Mouse (Mus musculus) c-Kit-positive CD71-positive TER-119-negative erythroid progenitor cells, embryonic 14.5 days (primary cell): Measurements from ENCODE around the gene Nrl.
A peak's percentile ranks its signal among the peaks of the same experiment; 100 is the strongest.

Experiments used
- DNase-seq: peaks from one replicate; pipeline ENCODE4 v3.0.0-alpha.2; 2013; ENCODE audit warnings: low read depth

Nrl gene

GRCm38 (mm10) chr14:55527940-55528339 is 3.2 kb upstream of the Nrl start:
- DNase-seq = peak; percentile 49

- no peak for DNase-seq
Observed at GRCm38 (mm10) chr14:55526674-55527073, 1.9 kb upstream of the Nrl start.

GRCm38 (mm10) chr14:55524062-55524461 is 719 bp downstream of the Nrl start:
- DNase-seq = no peak

- DNase-seq = no peak
Observed at GRCm38 (mm10) chr14:55520451-55521361, 4.1 kb downstream of the Nrl start.

GRCm38 (mm10) chr14:55519604-55520003 is 5.2 kb downstream of the Nrl start:
- no peak for DNase-seq

- DNase-seq = no peak
Observed at GRCm38 (mm10) chr14:55518897-55519296, 5.9 kb downstream of the Nrl start.

GRCm38 (mm10) chr14:55515846-55516245 is 8.9 kb downstream of the Nrl start:
- DNase-seq = no peak

- DNase-seq = no peak
Observed at GRCm38 (mm10) chr14:55513927-55514326, 10.9 kb downstream of the Nrl start.

- no peak for DNase-seq
Observed at GRCm38 (mm10) chr14:55511037-55511436, 13.7 kb downstream of the Nrl start.

- DNase-seq = no peak
Observed at GRCm38 (mm10) chr14:55510125-55510731, 14.6 kb downstream of the Nrl start, which contains the start of gene Cpne6. Cpne6 (plus strand) TSS chr14:55510445.

- DNase-seq = no peak
Observed at GRCm38 (mm10) chr14:55509540-55509939, 15.2 kb downstream of the Nrl start.

GRCm38 (mm10) chr14:55507801-55508200 is 17.0 kb downstream of the Nrl start:
- no peak for DNase-seq

GRCm38 (mm10) chr14:55505612-55506011 is 19.2 kb downstream of the Nrl start:
- no peak for DNase-seq

- peak; percentile 65 for DNase-seq
Observed at GRCm38 (mm10) chr14:55497449-55497821, 27.3 kb downstream of the Nrl start.

- DNase-seq = no peak
Observed at GRCm38 (mm10) chr14:55496761-55497448, 27.9 kb downstream of the Nrl start.

- no peak for DNase-seq
Observed at GRCm38 (mm10) chr14:55495509-55496240, 29.1 kb downstream of the Nrl start.

- DNase-seq = no peak
Observed at GRCm38 (mm10) chr14:55492103-55492502, 32.7 kb downstream of the Nrl start.

- DNase-seq = peak; percentile 66
Observed at GRCm38 (mm10) chr14:55491291-55491833, 33.4 kb downstream of the Nrl start.

- no peak for DNase-seq
Observed at GRCm38 (mm10) chr14:55490361-55491201, 34.2 kb downstream of the Nrl start, which contains the start of gene Carmil3. Carmil3 (plus strand) TSS chr14:55490651.

- no peak for DNase-seq
Observed at GRCm38 (mm10) chr14:55486836-55487235, 37.9 kb downstream of the Nrl start.
